Mouse (Mus musculus) stomach, postnatal 0 days (tissue): ENCODE measurements around the gene Fto. TPM values are rescaled to one million over a fixed set of nuclear protein-coding genes. Genes with fewer than 3 reads are reported as not detected.

Experiments
- ATAC-seq: fragments of 200-750 bp; cut with Nextera tagmentation; 2 replicates; pipeline ENCODE4 v1.8.0; 2017; ENCODE audit not compliant: low FRiP score, low TSS enrichment
- DNase-seq: peaks from one replicate; pipeline ENCODE4 v3.0.0-alpha.2; 2016; ENCODE audit warnings: low spot score
- H3K27ac ChIP-seq: fragments of 300-500 bp; sonication (generic); replicated peaks from 2 replicates; pipeline ENCODE4 v1.5.1; 2014; ENCODE audit warnings: mild to moderate bottlenecking, control low read depth
- H3K27me3 ChIP-seq: fragments of 300-500 bp; sonication (generic); 2 replicates; pipeline ENCODE4 v1.6.1; 2014; ENCODE audit warnings: low read length; ENCODE audit not compliant: control insufficient read depth, insufficient read depth
- H3K36me3 ChIP-seq: fragments of 300-500 bp; sonication (generic); 2 replicates; pipeline ENCODE4 v1.6.1; 2014; ENCODE audit warnings: low read length, mixed read lengths; ENCODE audit not compliant: control insufficient read depth, insufficient read depth
- H3K4me1 ChIP-seq: fragments of 300-500 bp; sonication (generic); replicated peaks from 2 replicates; pipeline ENCODE4 v1.6.1; 2014; ENCODE audit warnings: antibody characterized with exemption; ENCODE audit not compliant: control insufficient read depth, insufficient read depth
- H3K4me2 ChIP-seq: fragments of 300-500 bp; sonication (generic); replicated peaks from 2 replicates; pipeline ENCODE4 v1.6.1; 2014; ENCODE audit warnings: low read depth, mild to moderate bottlenecking, control low read depth, moderate library complexity
- H3K4me3 ChIP-seq: fragments of 300-500 bp; sonication (generic); 2 replicates; pipeline ENCODE4 v1.5.1; 2014; ENCODE audit warnings: low read depth, low read length, control low read depth
- H3K9ac ChIP-seq: fragments of 300-500 bp; sonication (generic); 2 replicates; pipeline ENCODE4 v1.6.1; 2014; ENCODE audit warnings: mild to moderate bottlenecking, low read length, control low read depth, mixed read lengths
- H3K9me3 ChIP-seq: fragments of 300-500 bp; sonication (generic); 2 replicates; pipeline ENCODE4 v1.6.1; 2016; ENCODE audit warnings: low read length; ENCODE audit not compliant: control insufficient read depth
- CTCF ChIP-seq: IDR thresholded peaks from 2 replicates; pipeline ENCODE4 v1.5.1; 2016; ENCODE audit warnings: antibody characterized with exemption, low read depth, mild to moderate bottlenecking, moderate library complexity
- EP300 ChIP-seq: optimal IDR thresholded peaks from 2 replicates; pipeline ENCODE3; 2016; ENCODE audit warnings: antibody characterized with exemption
- WGBS: fragments of 180-500 bp; shearing (Covaris S2); extraction: QIAGEN DNeasy Blood & Tissue Kit; methylation state at CpG from one replicate; pipeline ENCODE4 v1.1.7; 2014; 5-methylcytosine and 5-hydroxymethylcytosine counted together
- polyA plus RNA-seq: library from polyadenylated mRNA; unstranded; fragments of >200 nt; fragmentation: Nextera tagmentation; extraction: Ambion mirVana; gene quantifications from 2 replicates; pipeline ENCODE4 v1.2.1, GENCODE M21; 2015

Fto gene
- polyA plus RNA-seq, 1 experiment from 2014 or later, result 25.7 TPM

DNA sequence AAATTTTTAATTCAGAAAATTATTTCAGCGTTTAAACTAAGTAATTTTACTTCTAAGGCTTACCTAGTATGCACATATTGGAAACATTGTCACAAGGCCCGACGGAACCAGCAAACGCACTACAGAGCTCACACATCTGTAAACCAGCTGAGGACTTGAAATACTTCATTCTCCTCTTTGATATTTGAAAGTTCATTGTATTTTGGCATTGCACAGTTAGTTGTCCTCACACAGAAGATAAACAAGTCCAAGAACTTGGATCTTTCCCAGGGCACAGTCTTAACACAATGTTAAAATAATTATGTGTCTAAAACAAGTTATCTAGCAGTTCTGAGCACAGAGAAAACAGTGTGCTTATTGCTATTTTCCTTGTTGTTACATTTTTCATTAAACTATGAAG, 22.7 kb upstream of the Fto start:
- no peak for ATAC-seq
- 74% methylated on average over 4 of the region's 4 CpGs for WGBS

DNA sequence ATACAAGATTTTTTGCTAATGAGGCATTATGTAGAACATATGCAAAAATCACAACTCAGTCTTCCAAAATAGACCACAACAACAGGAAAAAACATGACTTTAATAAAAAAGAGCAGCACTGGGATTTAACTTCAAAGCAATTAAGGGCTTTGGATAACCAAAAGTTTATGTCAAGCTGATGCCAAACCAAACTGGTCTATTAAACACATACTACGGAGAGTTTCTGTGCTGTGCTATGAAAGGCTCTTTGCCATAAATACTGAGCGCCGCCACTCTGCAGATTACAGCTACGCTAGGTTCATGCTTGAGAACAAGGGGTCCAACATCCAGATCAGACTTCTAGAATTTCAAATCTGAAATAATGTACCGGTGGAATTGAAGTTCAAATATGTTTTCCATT, 17.5 kb upstream of the Fto start:
- Histone ChIP-seq H3K27me3 (no peaks in the 10 kb centered on the region), H3K36me3 (no peaks in the 10 kb centered on the region), H3K9ac (no peak overlapping the region), H3K4me1 (no peaks in the 10 kb centered on the region), H3K9me3 (no peaks in the 10 kb centered on the region), H3K4me3 (no peak overlapping the region), H3K4me2 (no peak overlapping the region), H3K27ac (no peak overlapping the region)
- ATAC-seq (no peak), DNase-seq (no peak)
- TF ChIP-seq EP300 (no peak), CTCF (no peak)
- WGBS, result 77% methylated on average over 5 of the region's 5 CpGs

More for the DNA sequence above, 22.7 kb upstream of the Fto start:
- Histone ChIP-seq H3K27ac (no peak overlapping the region), H3K4me2 (no peak overlapping the region), H3K4me3 (no peak overlapping the region), H3K27me3 (no peaks in the 10 kb centered on the region), H3K9ac (no peak overlapping the region), H3K4me1 (no peaks in the 10 kb centered on the region), H3K9me3 (no peaks in the 10 kb centered on the region), H3K36me3 (no peaks in the 10 kb centered on the region; the same call in 1 of the 2 replicates)
- TF ChIP-seq EP300, result no peak
- no peak for TF ChIP-seq CTCF
- DNase-seq, result no peak

DNA sequence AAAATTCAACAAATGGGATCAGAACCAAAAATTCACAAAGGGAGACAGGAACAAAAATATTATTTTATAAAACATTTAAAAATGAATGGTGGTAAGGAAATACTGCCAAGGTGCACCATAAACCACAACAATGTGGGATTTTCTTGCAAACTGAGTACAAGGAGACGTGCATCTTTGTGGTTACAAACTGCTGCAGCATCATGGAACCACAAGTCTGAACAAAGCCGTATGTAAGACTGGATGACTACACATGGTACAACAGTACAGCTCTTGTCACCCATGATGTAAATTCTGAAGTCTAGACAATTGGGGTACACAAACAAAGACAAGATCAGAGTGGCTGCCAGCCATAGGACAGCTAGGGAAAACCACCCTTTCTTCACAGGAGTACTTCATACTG, 14.7 kb upstream of the Fto start:
- no peak for ATAC-seq
- H3K4me3 ChIP-seq, result no peak overlapping the region
- H3K36me3 ChIP-seq, result no peaks in the 10 kb centered on the region; the same call in 1 of the 2 replicates
- H3K4me2 ChIP-seq, result no peak overlapping the region
- no peak for DNase-seq
- 89% methylated on average over 2 of the region's 2 CpGs for WGBS
- no peak overlapping the region for H3K9ac ChIP-seq
- TF ChIP-seq CTCF, result no peak
- no peak for TF ChIP-seq EP300
- H3K27ac ChIP-seq, result no peak overlapping the region
- H3K9me3 ChIP-seq, result no peaks in the 10 kb centered on the region
- H3K4me1 ChIP-seq, result no peaks in the 10 kb centered on the region
- no peaks in the 10 kb centered on the region for H3K27me3 ChIP-seq

DNA sequence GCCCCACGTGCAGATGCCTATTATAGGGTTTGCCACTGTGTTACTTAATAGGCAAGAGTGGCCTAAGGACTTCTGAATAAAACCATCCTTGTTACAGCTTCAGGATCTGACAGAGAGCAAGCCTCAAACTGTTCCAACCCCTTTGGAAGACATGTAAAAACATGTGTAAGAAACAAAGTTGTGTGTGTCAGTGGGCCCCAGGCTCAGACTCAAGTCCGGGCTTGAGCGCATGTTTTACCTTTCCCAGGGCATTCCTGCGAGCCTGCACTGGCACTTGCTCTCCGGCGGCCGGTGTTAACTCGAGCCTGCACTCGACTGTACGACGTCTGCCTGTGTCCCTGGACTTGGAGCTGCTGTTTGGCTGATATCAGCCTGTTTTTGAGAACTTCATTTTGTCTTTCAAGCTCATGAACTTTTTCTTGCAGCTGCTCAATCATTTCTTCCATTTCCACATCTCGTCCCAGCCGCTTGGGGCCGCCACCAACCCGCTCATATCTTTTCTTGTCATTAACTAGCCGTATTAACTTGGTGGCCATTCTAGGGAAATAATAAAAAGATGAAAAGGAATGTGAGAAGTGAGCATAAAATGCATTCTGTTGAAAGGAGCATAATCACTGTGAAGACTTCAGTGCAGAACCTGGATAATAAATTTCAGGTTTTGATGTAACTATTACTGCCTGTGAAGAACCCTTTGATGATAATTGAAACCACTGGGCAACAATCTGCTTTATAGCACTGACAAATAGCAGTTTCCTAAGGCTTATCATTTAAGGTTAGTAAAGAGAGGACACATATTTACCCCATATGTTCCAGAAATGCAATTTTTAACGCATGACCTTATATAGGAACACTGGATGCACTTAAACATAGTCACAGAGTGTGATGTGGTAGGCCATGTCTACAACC, 8.6 kb upstream of the Fto start:
- Histone ChIP-seq H3K4me1 (no peaks in the 10 kb centered on the region), H3K27ac (no peak overlapping the region; the same call in 1 of the 2 replicates), H3K4me3 (no peak overlapping the region), H3K36me3 (no peaks in the 10 kb centered on the region; the same call in 1 of the 2 replicates), H3K4me2 (no peak overlapping the region), H3K27me3 (no peaks in the 10 kb centered on the region), H3K9me3 (no peaks in the 10 kb centered on the region), H3K9ac (no peak overlapping the region)
- 69% methylated on average over 17 of the region's 17 CpGs for WGBS
- TF ChIP-seq CTCF (peak; percentile 50), EP300 (no peak)
- no peak for ATAC-seq
- no peak for DNase-seq

DNA sequence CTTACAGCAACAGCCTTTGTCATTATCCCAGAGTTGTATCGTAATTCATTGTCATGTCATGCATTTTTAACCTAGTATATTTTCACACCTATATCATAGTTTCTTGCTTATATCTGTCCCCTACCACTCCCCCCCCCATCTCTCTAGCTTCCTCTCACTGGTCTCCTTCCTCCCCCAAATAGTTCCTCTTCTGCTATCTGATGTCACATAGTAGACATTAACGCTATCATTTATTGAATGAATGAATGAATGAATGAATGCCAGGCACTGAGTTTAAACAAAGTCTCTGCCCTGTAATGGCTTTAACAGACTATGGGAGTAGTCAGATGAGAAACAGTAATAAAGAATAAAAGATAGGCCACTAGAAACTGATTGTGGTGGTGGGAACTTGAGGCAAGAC, 983 bp upstream of the Fto start:
- no peaks in the 10 kb centered on the region for H3K36me3 ChIP-seq
- no peak for TF ChIP-seq EP300
- TF ChIP-seq CTCF, result no peak
- H3K4me1 ChIP-seq, result 0 out of 2 replicates have a peak, but pooled peaks cover 4% of the 10 kb centered on the region
- no peaks in the 10 kb centered on the region for H3K9me3 ChIP-seq
- DNase-seq (no peak), ATAC-seq (no peak)
- 75% methylated on average over 2 of the region's 2 CpGs for WGBS
- H3K9ac ChIP-seq, result peak overlapping the region; percentile 63
- H3K4me3 ChIP-seq, result peak overlapping the region; percentile 71
- H3K27ac ChIP-seq, result no peak overlapping the region
- H3K4me2 ChIP-seq, result peak overlapping the region; percentile 70
- H3K27me3 ChIP-seq, result no peaks in the 10 kb centered on the region
